Mouse (Mus musculus): Measurements from ENCODE around the gene Kyat1. TPM values are rescaled to one million over a fixed set of nuclear protein-coding genes. Genes with fewer than 3 reads are reported as not detected.

Gene Kyat1
- total RNA-seq, 2 experiments from 2014 or later, result 26.8 to 29.5 TPM

Other genes with a start within 250 kb of the Kyat1 start
- 10 to 100 TPM; 42.0 to 55.4 TPM for gene Sptan1, start 240.3 kb downstream of the Kyat1 start, total RNA-seq (2021)
- 1 to 10 TPM; 3.9 to 4.1 TPM for gene Wdr34, start 157.0 kb downstream of the Kyat1 start, total RNA-seq (2021)
- 10 to 100 TPM; 81.3 to 93.3 TPM for gene Set, start 148.5 kb downstream of the Kyat1 start, total RNA-seq (2021)
- gene Pkn3, start 128.2 kb downstream of the Kyat1 start, total RNA-seq (2021), result 1 to 10 TPM; 2.8 to 5.1 TPM
- gene Zdhhc12, start 112.2 kb downstream of the Kyat1 start, total RNA-seq (2021), result 1 to 10 TPM; 2.6 to 3.0 TPM
- 10 to 100 TPM; 19.9 to 21.7 TPM for gene Zer1, start 81.3 kb downstream of the Kyat1 start, total RNA-seq (2021)
- gene Tbc1d13, start 72.1 kb downstream of the Kyat1 start, total RNA-seq (2021), result 10 to 100 TPM; 11.4 to 12.2 TPM
- 10 to 100 TPM; 51.4 to 54.6 TPM for gene Endog, start 34.4 kb downstream of the Kyat1 start, total RNA-seq (2021)
- 1 to 10 TPM; 4.5 to 4.8 TPM for gene Spout1, start 27.4 kb downstream of the Kyat1 start, total RNA-seq (2021)
- gene Lrrc8a, start 31.9 kb upstream of the Kyat1 start, total RNA-seq (2021), result 10 to 100 TPM; 18.5 to 19.8 TPM
- 1 to 10 TPM in 1 of 2 experiments, under 1 TPM in 1; 0.99 to 2.0 TPM for gene Gm28035, start 34.7 kb upstream of the Kyat1 start, total RNA-seq (2021)
- gene Phyhd1, start 60.4 kb upstream of the Kyat1 start, total RNA-seq (2021), result 10 to 100 TPM; 18.6 to 20.1 TPM
- not detected for gene Gm28038, start 75.2 kb upstream of the Kyat1 start, total RNA-seq (2021)
- 10 to 100 TPM; 20.9 to 21.2 TPM for gene Dolk, start 80.5 kb upstream of the Kyat1 start, total RNA-seq (2021)
- 1 to 10 TPM; 6.9 to 9.1 TPM for gene Nup188, start 80.5 kb upstream of the Kyat1 start, total RNA-seq (2021)
- gene Sh3glb2, start 153.5 kb upstream of the Kyat1 start, total RNA-seq (2021), result 10 to 100 TPM; 16.3 to 17.6 TPM
- gene Miga2, start 158.4 kb upstream of the Kyat1 start, total RNA-seq (2021), result 10 to 100 TPM; 15.5 to 19.6 TPM
- gene Dolpp1, start 186.4 kb upstream of the Kyat1 start, total RNA-seq (2021), result 1 to 10 TPM; 5.5 to 6.7 TPM
- gene Crat, start 210.0 kb upstream of the Kyat1 start, total RNA-seq (2021), result 100 to 1,000 TPM; 356 to 381 TPM
- 10 to 100 TPM; 55.1 to 58.9 TPM for gene Ptpa, start 210.2 kb upstream of the Kyat1 start, total RNA-seq (2021)